Mouse (Mus musculus) myocyte (in vitro differentiated cells): ENCODE results near the gene Med24. TPM values are rescaled to one million over a fixed set of nuclear protein-coding genes. Genes with fewer than 3 reads are reported as not detected.
A peak's percentile ranks its signal among the peaks of the same experiment; 100 is the strongest.

Experiments used
- H3K27me3 ChIP-seq: one replicate; pipeline ENCODE4 v1.6.1; 2011; ENCODE audit not compliant: control insufficient read depth, insufficient read depth, insufficient read length
- H3K36me3 ChIP-seq: one replicate; pipeline ENCODE4 v1.6.1; 2011; ENCODE audit not compliant: control insufficient read depth, insufficient read depth
- H3K4me2 ChIP-seq: one replicate; pipeline ENCODE4 v1.6.1; 2011; ENCODE audit warnings: low read depth, control low read depth
- H3K4me3 ChIP-seq: one replicate; pipeline ENCODE4 v1.5.1; 2011; ENCODE audit warnings: mild to moderate bottlenecking, control low read depth, moderate library complexity
- H3K79me2 ChIP-seq: one replicate; pipeline ENCODE4 v1.6.1; 2011; ENCODE audit not compliant: control insufficient read depth, insufficient read depth
- H3ac ChIP-seq: one replicate; pipeline ENCODE4 v1.6.1; 2011; ENCODE audit not compliant: control insufficient read depth, insufficient read length
- CEBPB ChIP-seq: IDR thresholded peaks from 2 replicates; pipeline ENCODE4 v1.6.1; 2011; ENCODE audit warnings: mild to moderate bottlenecking, moderate library complexity; ENCODE audit not compliant: poor library complexity, insufficient read depth, severe bottlenecking
- E2F4 ChIP-seq: IDR thresholded peaks from one replicate; pipeline ENCODE4 v1.6.1; 2011; ENCODE audit warnings: mild to moderate bottlenecking, control low read depth, moderate library complexity; ENCODE audit not compliant: insufficient read depth
- MAX ChIP-seq: IDR thresholded peaks from one replicate; pipeline ENCODE4 v1.6.1; 2011; ENCODE audit warnings: low read depth, mild to moderate bottlenecking, control low read depth
- MYOD1 ChIP-seq, 3 experiments: IDR thresholded peaks; one replicate each; pipeline ENCODE4 v1.6.1; 2011; ENCODE audit warnings: control low read depth in 2 of 3, low read depth in 2 of 3, mild to moderate bottlenecking in 2 of 3, moderate library complexity in 1 of 3; ENCODE audit not compliant: insufficient read length in 2 of 3, control insufficient read depth in 1 of 3
- MYOG ChIP-seq, 3 experiments: IDR thresholded peaks; one replicate each; pipeline ENCODE4 v1.6.1; 2011; ENCODE audit warnings: control low read depth in 2 of 3, low read depth in 2 of 3, mild to moderate bottlenecking in 2 of 3; ENCODE audit not compliant: insufficient read length in 2 of 3, control insufficient read depth in 1 of 3, insufficient read depth in 1 of 3
- POLR2A ChIP-seq: IDR thresholded peaks from one replicate; pipeline ENCODE4 v1.6.1; 2011; ENCODE audit warnings: low read depth, mild to moderate bottlenecking, control low read depth, moderate library complexity; ENCODE audit not compliant: insufficient read length
- POLR2AphosphoS2 ChIP-seq: IDR thresholded peaks from one replicate; pipeline ENCODE4 v1.6.1; 2011; ENCODE audit warnings: low read depth, control low read depth; ENCODE audit not compliant: insufficient read length
- REST ChIP-seq: IDR thresholded peaks from one replicate; pipeline ENCODE4 v1.6.1; 2011; ENCODE audit warnings: mild to moderate bottlenecking, control low read depth, moderate library complexity; ENCODE audit not compliant: insufficient read depth, insufficient read length
- SRF ChIP-seq: IDR thresholded peaks from one replicate; pipeline ENCODE4 v1.6.1; 2011; ENCODE audit warnings: low read depth; ENCODE audit not compliant: control insufficient read depth, insufficient read length
- TCF12 ChIP-seq: IDR thresholded peaks from one replicate; pipeline ENCODE4 v1.6.1; 2011; ENCODE audit warnings: mild to moderate bottlenecking, control low read depth; ENCODE audit not compliant: poor library complexity, insufficient read depth, severe bottlenecking
- TCF3 ChIP-seq: IDR thresholded peaks from one replicate; pipeline ENCODE4 v1.6.1; 2011; ENCODE audit warnings: low read depth, control low read depth; ENCODE audit not compliant: insufficient read length
- USF1 ChIP-seq: IDR thresholded peaks from one replicate; pipeline ENCODE4 v1.6.1; 2011; ENCODE audit warnings: low read depth, mild to moderate bottlenecking, control low read depth, moderate library complexity
- polyA plus RNA-seq: library from polyadenylated mRNA; unstranded; fragments of >200 nt; fragmentation: generic; extraction: Trizol; gene quantifications from one replicate; pipeline ENCODE4 v1.2.1, GENCODE M21; 2012; ENCODE audit warnings: missing spikeins

The Med24 gene
- polyA plus RNA-seq, 1 experiment: 32.5 TPM

- Histone ChIP-seq H3ac (no peak overlapping the region), H3K4me3 (no peak overlapping the region), H3K27me3 (no peaks in the 10 kb centered on the region), H3K4me2 (peak overlapping the region; percentile 41), H3K36me3 (no peaks in the 10 kb centered on the region), H3K79me2 (no peaks in the 10 kb centered on the region)
- no peak for TF ChIP-seq E2F4
- no peak for TF ChIP-seq MAX
- TF ChIP-seq MYOD1 (IDR thresholded peaks at IDR 0.05; ENCODE audit: control insufficient read depth in 1 of 3, insufficient read length in 2 of 3, low read depth in 2 of 3): peak in 2 of 3 experiments; percentile 23 to 31
- TF ChIP-seq REST: no peak
- peak; percentile 42; the same call in 1 of the 2 replicates for TF ChIP-seq CEBPB
- TF ChIP-seq USF1: no peak
- no peak for TF ChIP-seq TCF12
- TF ChIP-seq POLR2AphosphoS2: no peak
- no peak for TF ChIP-seq SRF
Measured at GRCm38 (mm10) chr11:98708282-98708956, 20.8 kb downstream of the Med24 start.

- Histone ChIP-seq H3K4me2 (no peak overlapping the region), H3K36me3 (no peaks in the 10 kb centered on the region), H3K4me3 (no peak overlapping the region), H3K79me2 (no peaks in the 10 kb centered on the region), H3ac (no peak overlapping the region), H3K27me3 (no peaks in the 10 kb centered on the region)
- TF ChIP-seq E2F4 (no peak), MYOD1 (IDR thresholded peaks at IDR 0.05; ENCODE audit: control insufficient read depth in 1 of 3, insufficient read length in 2 of 3, low read depth in 2 of 3) (no peak), POLR2AphosphoS2 (no peak), REST (no peak), MAX (no peak), MYOG (IDR thresholded peaks at IDR 0.05; ENCODE audit: control insufficient read depth in 1 of 3, insufficient read depth in 1 of 3, insufficient read length in 2 of 3, low read depth in 2 of 3) (no peak), CEBPB (no peak), TCF3 (no peak), USF1 (no peak), SRF (no peak), TCF12 (no peak), POLR2A (no peak)
Measured at GRCm38 (mm10) chr11:98707401-98708281, 21.6 kb downstream of the Med24 start.

GRCm38 (mm10) chr11:98705021-98705420 is 24.2 kb downstream of the Med24 start:
- no peak overlapping the region for H3K4me2 ChIP-seq
- H3K79me2 ChIP-seq: no peaks in the 10 kb centered on the region
- H3K4me3 ChIP-seq: no peak overlapping the region
- no peaks in the 10 kb centered on the region for H3K36me3 ChIP-seq
- no peaks in the 10 kb centered on the region for H3K27me3 ChIP-seq
- TF ChIP-seq CEBPB: no peak
- no peak for TF ChIP-seq POLR2AphosphoS2
- H3ac ChIP-seq: no peak overlapping the region

GRCm38 (mm10) chr11:98702323-98702722 is 26.9 kb downstream of the Med24 start:
- Histone ChIP-seq H3K79me2 (no peaks in the 10 kb centered on the region), H3K4me3 (no peak overlapping the region), H3K4me2 (no peak overlapping the region), H3K27me3 (no peaks in the 10 kb centered on the region), H3K36me3 (no peaks in the 10 kb centered on the region), H3ac (no peak overlapping the region)
- no peak for TF ChIP-seq POLR2A
- no peak for TF ChIP-seq REST
- no peak for TF ChIP-seq POLR2AphosphoS2
- TF ChIP-seq SRF: no peak
- no peak for TF ChIP-seq TCF3

GRCm38 (mm10) chr11:98701213-98701670 is 28.0 kb downstream of the Med24 start, which contains the start of gene Csf3:
Gene Csf3 (plus strand): TSS chr11:98701263.
- H3K4me3 ChIP-seq: no peak within 1 kb of the TSS
- no peaks in the 10 kb centered on the region for H3K79me2 ChIP-seq
- no peaks in the 10 kb centered on the region for H3K36me3 ChIP-seq
- H3K4me2 ChIP-seq: no peak within 1 kb of the TSS
- H3K27me3 ChIP-seq: no peaks in the 10 kb centered on the region
- TF ChIP-seq TCF12 (no peak), REST (no peak), SRF (no peak), POLR2A (no peak), MYOD1 (IDR thresholded peaks at IDR 0.05; ENCODE audit: control insufficient read depth in 1 of 3, insufficient read length in 2 of 3, low read depth in 2 of 3) (no peak), USF1 (no peak), E2F4 (no peak), MAX (no peak), POLR2AphosphoS2 (no peak), MYOG (IDR thresholded peaks at IDR 0.05; ENCODE audit: control insufficient read depth in 1 of 3, insufficient read depth in 1 of 3, insufficient read length in 2 of 3, low read depth in 2 of 3) (no peak)
- H3ac ChIP-seq: no peak within 1 kb of the TSS
